Mouse (Mus musculus) CH12.LX (cell line): Measurements from ENCODE around the gene Dnajc7.

Source experiments
- BHLHE40 ChIP-seq: IDR thresholded peaks from 2 replicates; pipeline ENCODE4 v1.6.1; 2011; ENCODE audit warnings: mild to moderate bottlenecking, low read depth, low read length, improper control_type of control experiment
- CTCF ChIP-seq, 2 experiments: IDR thresholded peaks in 1 of 2; conservative IDR thresholded peaks in 1 of 2; 2 replicates each; pipeline ENCODE4 v1.5.1; 2011 to 2012; ENCODE audit warnings: low read depth in 2 of 2, low read length in 2 of 2, improper control_type of control experiment in 1 of 2, inconsistent platforms in 1 of 2, mild to moderate bottlenecking in 1 of 2, moderate library complexity in 1 of 2
- MAX ChIP-seq: IDR thresholded peaks from 2 replicates; pipeline ENCODE4 v1.6.1; 2011; ENCODE audit warnings: low read length, improper control_type of control experiment
- PAX5 ChIP-seq: IDR thresholded peaks from 2 replicates; pipeline ENCODE4 v1.6.1; 2012; ENCODE audit warnings: low read length, inconsistent platforms, mixed read lengths
- POLR2A ChIP-seq: IDR thresholded peaks from 2 replicates; pipeline ENCODE4 v1.6.1; 2011; ENCODE audit warnings: low read depth, mild to moderate bottlenecking, improper control_type of control experiment, low read length
- RCOR1 ChIP-seq: conservative IDR thresholded peaks from 2 replicates; pipeline ENCODE4 v1.6.1; 2012; ENCODE audit warnings: low read depth, mild to moderate bottlenecking, inconsistent platforms, low read length, improper control_type of control experiment
- TCF12 ChIP-seq: IDR thresholded peaks from 2 replicates; pipeline ENCODE4 v1.6.1; 2014; ENCODE audit warnings: low read depth, mild to moderate bottlenecking, inconsistent platforms, low read length, improper control_type of control experiment

DNA sequence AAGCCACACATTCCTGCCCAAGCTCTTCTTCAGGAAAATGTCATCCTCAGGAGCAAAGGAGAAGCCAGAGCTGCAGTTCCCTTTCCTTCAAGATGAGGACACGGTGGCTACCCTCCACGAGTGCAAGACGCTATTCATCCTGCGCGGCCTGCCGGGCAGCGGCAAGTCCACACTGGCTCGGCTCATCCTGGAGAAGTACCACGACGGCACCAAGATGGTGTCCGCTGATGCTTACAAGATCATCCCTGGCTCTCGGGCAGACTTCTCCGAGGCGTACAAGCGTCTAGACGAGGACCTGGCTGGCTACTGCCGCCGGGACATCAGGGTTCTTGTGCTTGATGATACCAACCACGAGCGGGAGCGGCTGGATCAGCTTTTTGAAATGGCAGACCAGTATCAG, 43.7 kb downstream of the Dnajc7 start:
- TF ChIP-seq TCF12 (no peak), POLR2A (no peak), RCOR1 (no peak), MAX (no peak), CTCF (conservative IDR thresholded peaks at IDR 0.05 in 1 of 2, IDR thresholded peaks at IDR 0.05 in 1 of 2; ENCODE audit: low read depth in 2 of 2, low read length in 2 of 2) (no peak), PAX5 (no peak), BHLHE40 (no peak)
